Mouse (Mus musculus) liver, embryonic 14.5 days (tissue): ENCODE measurements around the gene Gm4491. TPM values are rescaled to one million over a fixed set of nuclear protein-coding genes. Genes with fewer than 3 reads are reported as not detected.

ENCODE experiments used
- ATAC-seq: fragments of 200-750 bp; cut with Nextera tagmentation; 2 replicates; pipeline ENCODE4 v1.8.0; 2017; ENCODE audit warnings: moderate number of reproducible peaks, mild to moderate bottlenecking, moderate library complexity; ENCODE audit not compliant: insufficient read depth
- DNase-seq, 3 experiments: peaks; one replicate each; pipeline ENCODE4 v3.0.0-alpha.2; 2012 to 2013; ENCODE audit warnings: low read depth in 3 of 3, low spot score in 3 of 3
- H3K27ac ChIP-seq: fragments of 300-500 bp; sonication (generic); 2 replicates; pipeline ENCODE4 v1.5.1; 2014; ENCODE audit warnings: moderate library complexity, mild to moderate bottlenecking, control low read depth, inconsistent platforms
- H3K27me3 ChIP-seq: fragments of 300-500 bp; sonication (generic); 2 replicates; pipeline ENCODE4 v1.6.1; 2014; ENCODE audit warnings: mild to moderate bottlenecking, low read length, moderate library complexity; ENCODE audit not compliant: control insufficient read depth, insufficient read depth
- H3K36me3 ChIP-seq: fragments of 300-500 bp; sonication (generic); replicated peaks from 2 replicates; pipeline ENCODE4 v1.6.1; 2014; ENCODE audit warnings: low read depth; ENCODE audit not compliant: control insufficient read depth, insufficient read depth
- H3K4me1 ChIP-seq, 2 experiments: fragments of 200-500 bp in 1 of 2; fragments of 300-500 bp in 1 of 2; sonication (generic) in 1 of 2; replicated peaks; 2 replicates each; pipeline ENCODE4 v1.6.1; 2012 to 2014; ENCODE audit warnings: antibody characterized with exemption in 1 of 2, inconsistent platforms in 1 of 2, low read length in 1 of 2; ENCODE audit not compliant: control insufficient read depth in 2 of 2, insufficient read depth in 2 of 2
- H3K4me2 ChIP-seq: fragments of 300-500 bp; sonication (generic); 2 replicates; pipeline ENCODE4 v1.6.1; 2014; ENCODE audit warnings: low read depth, mild to moderate bottlenecking, control low read depth, moderate library complexity
- H3K4me3 ChIP-seq, 2 experiments: fragments of 200-500 bp in 1 of 2; fragments of 300-500 bp in 1 of 2; sonication (generic) in 1 of 2; 2 replicates each; pipeline ENCODE4 v1.5.1; 2012 to 2014; ENCODE audit warnings: low read depth in 2 of 2, low read length in 2 of 2, mild to moderate bottlenecking in 2 of 2, control low read depth in 1 of 2, inconsistent platforms in 1 of 2, moderate library complexity in 1 of 2; ENCODE audit not compliant: insufficient read depth in 1 of 2
- H3K9ac ChIP-seq: fragments of 300-500 bp; sonication (generic); replicated peaks from 2 replicates; pipeline ENCODE4 v1.6.1; 2014; ENCODE audit warnings: mild to moderate bottlenecking, control low read depth, moderate library complexity
- H3K9me3 ChIP-seq: fragments of 300-500 bp; sonication (generic); 2 replicates; pipeline ENCODE4 v1.6.1; 2016; ENCODE audit warnings: low read length, mixed read lengths; ENCODE audit not compliant: control insufficient read depth
- CTCF ChIP-seq: IDR thresholded peaks from 2 replicates; pipeline ENCODE4 v1.5.1; 2016; ENCODE audit warnings: antibody characterized with exemption, low read depth, control low read depth
- EP300 ChIP-seq: IDR thresholded peaks from 2 replicates; pipeline ENCODE4 v1.6.1; 2016; ENCODE audit warnings: antibody characterized with exemption, low read depth
- WGBS: fragments of 180-500 bp; shearing (Covaris S2); extraction: QIAGEN DNeasy Blood & Tissue Kit; methylation state at CpG from one replicate; pipeline ENCODE4 v1.1.7; 2014; ENCODE audit not compliant: insufficient replicate concordance; 5-methylcytosine and 5-hydroxymethylcytosine counted together
- polyA plus RNA-seq, 2 experiments: library from polyadenylated mRNA; depleted of rRNA in 1 of 2; stranded (reverse) in 1 of 2; unstranded in 1 of 2; fragments of >200 nt; fragmentation: Nextera tagmentation in 1 of 2; extraction: Ambion mirVana in 1 of 2; gene quantifications; 2 replicates each; pipeline versions ENCODE4 v1.2.1 to v1.2.3; 2012 to 2014

The Gm4491 gene
- polyA plus RNA-seq (2012; rRNA removed) (not detected in 2 replicates), polyA plus RNA-seq (2014; fragmentation: Nextera tagmentation; extraction: Ambion mirVana) (not detected in 2 replicates)

GRCm38 (mm10) chr14:57115823-57116544, at the start of gene Gm4491:
Gm4491 (minus strand) TSS chr14:57115883.
- no peak within 1 kb of the TSS for H3K4me2 ChIP-seq
- DNase-seq (no peak), ATAC-seq (no peak)
- no peak within 1 kb of the TSS for H3K4me3 ChIP-seq
- no peaks in the 10 kb centered on the region for H3K4me1 ChIP-seq
- no peaks in the 10 kb centered on the region for H3K9me3 ChIP-seq
- no peaks in the 10 kb centered on the region for H3K36me3 ChIP-seq
- no peak within 1 kb of the TSS for H3K27ac ChIP-seq
- no peak within 1 kb of the TSS for H3K9ac ChIP-seq
- 32% methylated on average over 13 of the region's 13 CpGs for WGBS
- H3K27me3 ChIP-seq: no peaks in the 10 kb centered on the region
- no peak for TF ChIP-seq CTCF
- TF ChIP-seq EP300: no peak

GRCm38 (mm10) chr14:57161833-57162232, 46.1 kb upstream of the Gm4491 start:
- H3K4me3 ChIP-seq: no peak overlapping the region
- TF ChIP-seq EP300: no peak
- TF ChIP-seq CTCF: no peak
- H3K27me3 ChIP-seq: no peaks in the 10 kb centered on the region
- no peaks in the 10 kb centered on the region for H3K9me3 ChIP-seq
- H3K27ac ChIP-seq: no peak overlapping the region
- no peaks in the 10 kb centered on the region for H3K36me3 ChIP-seq
- 38% methylated on average over 2 of the region's 2 CpGs for WGBS
- DNase-seq: no peak
- no peak overlapping the region for H3K9ac ChIP-seq
- no peak overlapping the region for H3K4me2 ChIP-seq
- no peaks in the 10 kb centered on the region for H3K4me1 ChIP-seq
- no peak for ATAC-seq

- no peaks in the 10 kb centered on the region for H3K27me3 ChIP-seq
- 61% methylated on average over 4 of the region's 4 CpGs for WGBS
- H3K36me3 ChIP-seq: no peaks in the 10 kb centered on the region
- H3K9ac ChIP-seq: no peak overlapping the region
- H3K9me3 ChIP-seq: no peaks in the 10 kb centered on the region
- H3K4me1 ChIP-seq: no peaks in the 10 kb centered on the region
- H3K4me2 ChIP-seq: no peak overlapping the region
- TF ChIP-seq EP300: no peak
- TF ChIP-seq CTCF: no peak
- ATAC-seq (no peak), DNase-seq (no peak)
- no peak overlapping the region for H3K4me3 ChIP-seq
- H3K27ac ChIP-seq: no peak overlapping the region
These were observed 45.5 kb upstream of the Gm4491 start for GRCm38 (mm10) chr14:57161201-57161600.

GRCm38 (mm10) chr14:57154916-57155315, 39.2 kb upstream of the Gm4491 start:
- no peak for TF ChIP-seq EP300
- no peak for TF ChIP-seq CTCF
- Histone ChIP-seq H3K27ac (no peak overlapping the region), H3K27me3 (no peaks in the 10 kb centered on the region), H3K36me3 (no peaks in the 10 kb centered on the region), H3K9ac (no peak overlapping the region), H3K4me2 (no peak overlapping the region), H3K4me3 (no peak overlapping the region), H3K4me1 (no peaks in the 10 kb centered on the region), H3K9me3 (no peaks in the 10 kb centered on the region)
- ATAC-seq: no peak
- DNase-seq: no peak
- WGBS: 41% methylated on average over 6 of the region's 6 CpGs

- Histone ChIP-seq H3K4me1 (no peaks in the 10 kb centered on the region), H3K27ac (no peak overlapping the region), H3K4me2 (no peak overlapping the region), H3K9ac (no peak overlapping the region), H3K9me3 (no peaks in the 10 kb centered on the region), H3K4me3 (no peak overlapping the region), H3K27me3 (no peaks in the 10 kb centered on the region), H3K36me3 (no peaks in the 10 kb centered on the region)
- 46% methylated on average over 4 of the region's 4 CpGs for WGBS
- TF ChIP-seq EP300 (no peak), CTCF (no peak)
- no peak for DNase-seq
- no peak for ATAC-seq
These were observed 30.1 kb upstream of the Gm4491 start for GRCm38 (mm10) chr14:57145741-57146140.
